Mouse (Mus musculus): Measurements from ENCODE around the gene Tmem161a. TPM values are rescaled to one million over a fixed set of nuclear protein-coding genes. Genes with fewer than 3 reads are reported as not detected.
"Not testable (repeated sequence)": the region's sequence is repeated elsewhere in the genome, so short reads cannot be mapped to it uniquely, and the experiment has no call there.

Gene Tmem161a
- total RNA-seq, 2 experiments from 2014 or later, result 15.6 to 21.4 TPM

GRCm38 (mm10) chr8:70201417-70201816 lies 29.3 kb downstream of the Tmem161a start:
- no peak for ATAC-seq (replicated peaks; ENCODE audit: poor library complexity, severe bottlenecking)

GRCm38 (mm10) chr8:70203072-70203471 lies 30.9 kb downstream of the Tmem161a start:
- no peak for ATAC-seq (replicated peaks; ENCODE audit: poor library complexity, severe bottlenecking)

DNA sequence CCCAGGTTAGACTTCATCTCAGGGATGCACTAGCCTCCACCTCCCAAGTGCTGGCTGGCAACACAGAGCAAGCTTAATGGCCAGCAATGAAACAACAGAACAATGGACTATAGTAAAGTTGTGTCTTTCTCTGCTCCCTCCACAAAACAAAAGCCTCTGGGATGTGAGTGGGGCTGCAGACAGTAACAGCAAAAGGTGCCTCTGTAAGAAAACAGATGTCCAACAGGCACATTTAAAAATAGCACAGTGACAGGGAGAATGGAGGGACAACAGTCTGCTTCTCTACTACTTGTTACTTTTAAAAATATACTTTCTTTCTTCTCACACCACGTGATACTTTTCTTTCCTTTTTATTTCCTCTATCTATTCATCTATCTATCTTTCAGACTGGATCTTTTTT lies 32.6 kb downstream of the Tmem161a start:
- ATAC-seq (replicated peaks; ENCODE audit: poor library complexity, severe bottlenecking), result no peak

DNA sequence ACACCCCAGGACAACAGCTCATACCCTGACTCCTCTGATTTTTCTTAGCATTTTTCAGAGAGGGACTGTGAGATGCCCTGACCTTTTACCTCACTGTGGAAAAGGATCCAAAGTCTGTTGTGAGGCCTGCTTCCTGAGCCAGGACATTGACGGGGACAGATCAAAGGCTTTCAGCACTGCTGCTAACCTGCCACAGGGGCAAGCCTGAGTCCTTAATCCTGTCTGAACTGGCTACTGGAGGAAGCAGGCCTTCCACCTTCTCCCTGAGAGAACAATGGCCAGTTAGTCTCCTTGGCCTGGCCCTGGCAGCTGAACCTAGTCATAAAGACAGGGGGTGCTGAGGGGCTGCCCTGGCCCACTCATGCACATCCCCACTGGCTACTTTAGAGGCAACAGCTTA lies 36.0 kb downstream of the Tmem161a start:
- ATAC-seq (replicated peaks; ENCODE audit: poor library complexity, severe bottlenecking), result no peak

- ATAC-seq (replicated peaks; ENCODE audit: poor library complexity, severe bottlenecking), result no peak
Measured at GRCm38 (mm10) chr8:70210538-70210937, 38.4 kb downstream of the Tmem161a start.

DNA sequence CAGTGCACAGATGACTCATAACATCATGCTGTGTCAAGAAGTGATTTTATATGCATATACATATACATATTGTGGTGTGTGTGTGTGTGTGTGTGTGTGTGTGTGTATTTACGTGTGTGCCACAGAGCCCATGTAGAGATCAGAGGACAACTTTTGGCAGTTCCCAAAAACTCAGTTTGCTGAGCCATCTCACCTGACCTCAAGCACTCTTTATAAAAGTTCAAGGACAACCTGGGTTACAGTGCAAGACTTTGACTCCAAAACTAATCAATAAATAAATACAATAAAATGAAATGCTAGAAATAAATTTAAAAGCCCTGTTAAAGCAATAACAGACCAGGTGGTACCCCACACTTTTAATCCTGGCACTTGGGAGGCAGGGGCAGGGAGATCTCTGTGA lies 39.1 kb downstream of the Tmem161a start:
- no peak for ATAC-seq (replicated peaks; ENCODE audit: poor library complexity, severe bottlenecking)

GRCm38 (mm10) chr8:70211726-70212111 lies 39.6 kb downstream of the Tmem161a start:
- ATAC-seq (replicated peaks; ENCODE audit: poor library complexity, severe bottlenecking), result no peak

- peak; percentile 85 for ATAC-seq (replicated peaks; ENCODE audit: poor library complexity, severe bottlenecking)
Measured at GRCm38 (mm10) chr8:70212112-70213055, 40.2 kb downstream of the Tmem161a start, which contains the start of gene Slc25a42. Gene Slc25a42 (minus strand): TSS chr8:70212305.

DNA sequence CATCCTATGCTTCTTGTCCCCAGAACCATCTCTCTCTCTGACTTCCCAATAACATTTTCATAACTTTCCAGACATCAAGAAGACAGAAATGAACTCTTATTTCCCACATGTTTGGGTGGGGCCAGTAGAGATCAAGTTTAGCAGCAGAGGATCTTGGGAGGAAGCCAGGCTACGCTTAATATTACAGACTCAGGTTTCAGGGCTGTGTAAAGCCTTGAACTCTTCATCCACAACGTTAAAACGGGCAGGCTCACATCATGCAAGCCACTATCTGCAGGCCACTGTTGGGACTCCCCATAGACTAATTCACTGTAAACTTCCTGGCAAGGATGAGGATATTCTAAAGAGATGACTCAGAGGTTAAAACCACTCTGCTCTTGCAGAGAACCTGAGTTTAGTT lies 42.3 kb downstream of the Tmem161a start:
- ATAC-seq (replicated peaks; ENCODE audit: poor library complexity, severe bottlenecking), result no peak

DNA sequence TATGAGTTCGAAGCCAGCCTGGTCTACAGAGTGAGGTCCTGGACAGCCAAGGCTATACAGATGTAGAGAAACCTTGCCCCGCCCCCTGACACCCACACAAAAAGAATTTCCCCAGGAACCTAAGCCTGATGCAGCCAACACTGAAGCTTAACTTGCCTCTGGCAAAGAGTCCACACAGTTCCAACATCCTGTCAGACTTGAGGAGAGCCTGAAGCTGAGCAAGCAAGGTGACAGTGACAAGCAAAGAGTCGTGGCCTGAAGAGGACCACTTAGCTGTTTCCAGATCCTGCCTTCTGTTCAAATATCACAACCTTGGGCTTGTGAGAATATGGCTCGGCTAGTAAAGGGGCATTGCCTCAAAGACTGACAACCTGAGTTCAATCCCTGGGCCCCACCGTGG lies 42.9 kb downstream of the Tmem161a start:
- no peak for ATAC-seq (replicated peaks; ENCODE audit: poor library complexity, severe bottlenecking)

GRCm38 (mm10) chr8:70216161-70216560 lies 44.0 kb downstream of the Tmem161a start:
- ATAC-seq (replicated peaks; ENCODE audit: poor library complexity, severe bottlenecking), result not testable (repeated sequence)

DNA sequence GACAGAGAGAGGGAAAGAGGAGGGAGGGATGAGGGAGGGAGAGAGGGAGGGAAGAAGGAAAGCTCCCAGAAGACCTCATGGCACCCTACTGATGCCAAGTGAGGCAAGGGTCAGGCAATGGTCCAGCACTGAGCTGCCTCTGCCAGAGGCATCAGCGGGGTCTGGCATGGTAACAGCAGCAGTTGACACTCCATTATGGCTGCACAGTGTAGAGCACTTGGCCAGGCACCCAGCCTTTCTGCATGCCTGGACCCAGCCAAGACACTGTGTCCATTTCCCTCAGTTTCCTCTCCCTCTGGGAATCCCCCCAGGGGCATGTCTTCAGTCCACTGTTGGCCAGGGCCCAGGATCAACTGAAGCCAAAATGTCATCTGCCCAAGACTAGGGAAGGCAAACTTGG lies 44.4 kb downstream of the Tmem161a start:
- no peak for ATAC-seq (replicated peaks; ENCODE audit: poor library complexity, severe bottlenecking)

GRCm38 (mm10) chr8:70217441-70217840 lies 45.3 kb downstream of the Tmem161a start:
- no peak for ATAC-seq (replicated peaks; ENCODE audit: poor library complexity, severe bottlenecking)

GRCm38 (mm10) chr8:70219107-70219684 lies 47.0 kb downstream of the Tmem161a start:
- ATAC-seq (replicated peaks; ENCODE audit: poor library complexity, severe bottlenecking), result no peak

- no peak for ATAC-seq (replicated peaks; ENCODE audit: poor library complexity, severe bottlenecking)
Measured at GRCm38 (mm10) chr8:70220236-70220840, 48.2 kb downstream of the Tmem161a start.

DNA sequence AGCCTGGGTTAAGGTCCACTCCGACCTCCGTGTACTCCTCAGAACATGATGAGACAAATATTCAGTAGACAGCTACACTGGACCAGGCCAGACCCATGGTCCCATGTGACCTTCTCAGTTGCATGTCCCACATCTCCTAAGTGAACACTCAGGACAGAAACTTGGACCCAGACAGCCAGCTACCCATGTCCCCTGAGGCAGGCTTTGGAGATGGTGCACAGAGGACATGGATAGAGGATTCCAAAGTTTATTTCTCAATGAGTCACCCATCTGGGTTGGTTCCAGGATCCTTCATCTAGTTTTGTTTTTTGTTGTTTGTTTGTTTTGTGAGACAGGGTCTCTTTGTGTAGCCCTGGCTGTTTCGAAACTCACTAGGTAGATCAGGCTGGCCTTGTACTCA lies 48.8 kb downstream of the Tmem161a start:
- ATAC-seq (replicated peaks; ENCODE audit: poor library complexity, severe bottlenecking), result no peak

GRCm38 (mm10) chr8:70222041-70222440 lies 49.9 kb downstream of the Tmem161a start:
- peak; percentile 49 for ATAC-seq (replicated peaks; ENCODE audit: poor library complexity, severe bottlenecking)

- ATAC-seq (replicated peaks; ENCODE audit: poor library complexity, severe bottlenecking), result no peak
Measured at GRCm38 (mm10) chr8:70223341-70223740, 51.2 kb downstream of the Tmem161a start.

DNA sequence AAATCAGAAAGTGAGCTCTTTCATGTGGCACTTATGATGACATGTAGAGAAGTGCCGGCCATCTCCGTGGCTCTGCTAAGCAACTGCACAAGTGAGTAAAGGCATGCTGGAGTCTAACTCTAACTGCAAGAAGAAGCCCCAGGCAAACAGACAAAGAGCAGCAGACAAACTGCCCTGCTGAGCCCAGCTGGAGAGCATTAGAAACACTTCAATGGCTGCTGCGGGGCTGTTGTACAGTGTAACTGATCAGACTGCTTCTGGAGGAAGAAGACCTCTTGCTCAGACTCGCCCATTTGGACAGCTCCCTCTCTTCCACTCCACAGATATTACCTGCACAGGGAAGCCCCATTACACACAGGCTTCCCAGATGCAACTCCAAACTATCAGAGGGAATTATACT lies 55.8 kb downstream of the Tmem161a start:
- ATAC-seq (replicated peaks; ENCODE audit: poor library complexity, severe bottlenecking), result no peak

- ATAC-seq (replicated peaks; ENCODE audit: poor library complexity, severe bottlenecking), result no peak
Measured at GRCm38 (mm10) chr8:70230837-70231236, 58.7 kb downstream of the Tmem161a start.
